Mouse (Mus musculus): ENCODE measurements at regions not wholly inside any gene's neighbourhood (a gene's known extent, or its start where the extent isn't known, plus 50 kb on each side); places are given as distances from the start of the nearest gene placed in this dataset.

DNA sequence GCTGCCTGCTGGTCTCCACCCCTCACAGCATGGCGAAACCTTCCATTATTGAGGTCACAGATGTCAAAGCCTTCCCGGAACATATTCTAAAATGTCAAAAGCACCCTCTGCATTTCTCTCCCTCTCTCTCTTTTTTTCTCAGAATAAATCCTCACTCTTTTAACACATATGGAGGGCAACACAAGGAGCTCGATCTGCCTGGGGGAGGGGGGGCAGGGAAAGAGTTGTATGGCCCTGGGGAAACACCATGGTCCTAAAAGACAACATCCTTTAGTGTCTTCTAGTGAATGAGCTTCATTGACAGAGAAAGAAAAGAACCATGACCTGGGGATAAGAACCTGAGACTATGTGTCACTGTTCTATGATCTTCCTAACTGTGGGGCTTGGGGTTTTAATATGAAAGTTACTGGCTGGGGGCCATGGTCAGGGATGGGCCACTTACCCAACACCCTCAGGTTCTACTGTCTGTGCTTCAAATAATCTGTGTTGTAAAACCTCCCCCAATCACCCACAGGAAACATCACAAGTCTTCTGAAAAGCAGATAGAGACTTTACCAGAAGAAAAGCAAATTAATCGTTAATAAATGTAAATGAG is 223.0 kb downstream of the Rnf144a start:
- WGBS: 33% methylated on average over 4 of the region's 4 CpGs

DNA sequence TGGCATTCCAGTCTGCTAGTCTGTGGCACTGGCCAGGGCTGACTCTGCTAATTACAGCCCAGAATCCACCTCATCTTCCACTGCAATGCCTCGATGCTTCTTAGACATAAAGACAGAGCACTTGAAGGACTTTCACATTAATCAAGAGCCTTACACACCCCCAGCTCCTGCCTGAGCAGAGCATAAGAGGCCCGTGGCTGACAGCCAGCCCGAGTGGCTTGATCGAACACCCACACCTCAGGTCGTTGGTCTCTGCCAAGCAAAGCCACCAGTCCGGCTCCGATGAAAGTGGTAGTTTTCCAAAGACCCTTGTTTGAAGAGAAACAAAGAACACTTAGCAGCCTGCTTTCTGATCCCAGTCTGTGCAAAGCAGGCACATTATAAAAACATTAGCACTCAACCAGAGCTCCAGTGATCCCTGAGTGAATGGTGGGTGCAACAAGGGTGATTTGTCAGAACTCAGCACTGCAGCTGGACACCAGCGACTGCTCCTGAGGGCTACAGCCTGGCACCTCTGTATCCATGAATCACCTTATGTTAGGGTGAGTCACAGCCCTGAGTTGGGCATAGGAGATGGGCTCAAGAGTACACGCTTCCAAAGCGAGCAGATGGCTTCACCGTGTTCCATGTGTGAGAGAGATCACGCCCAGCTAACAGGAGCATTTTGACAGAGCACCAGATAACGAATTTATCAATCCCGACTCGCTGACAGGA is 223.6 kb downstream of the Rnf144a start:
- no peak for TF ChIP-seq CTCF (IDR thresholded peaks at IDR 0.05; ENCODE audit: low read depth)
- Histone ChIP-seq H3K27ac (peak overlapping the region; percentile 51), H3K27me3 (ENCODE audit: insufficient read depth, low read length) (no peaks in the 10 kb centered on the region), H3K9ac (replicated peaks; ENCODE audit: low read length) (no peak overlapping the region), H3K4me3 (ENCODE audit: low read length) (no peak overlapping the region), H3K4me1 (ENCODE audit: insufficient read depth, low read length) (peaks cover 5% of the 10 kb centered on the region; the same call in 1 of the 2 replicates), H3K4me2 (ENCODE audit: low read depth, low read length) (no peak overlapping the region), H3K9me3 (ENCODE audit: low read length) (no peaks in the 10 kb centered on the region), H3K36me3 (ENCODE audit: insufficient read depth, low read length) (no peaks in the 10 kb centered on the region)
- peak; percentile 73; the same call in 1 of the 2 replicates for ATAC-seq
- 16% methylated on average over 15 of the region's 15 CpGs for WGBS
- DNase-seq (ENCODE audit: low spot score): peak; percentile 71

More for the DNA sequence above, 223.0 kb downstream of the Rnf144a start:
- ATAC-seq (peak; percentile 24; the same call in 1 of the 2 replicates), DNase-seq (ENCODE audit: low spot score) (no peak)
- Histone ChIP-seq H3K4me3 (ENCODE audit: low read length) (no peak overlapping the region), H3K4me2 (ENCODE audit: low read depth, low read length) (no peak overlapping the region), H3K27ac (peak overlapping the region; percentile 51; the same call in 1 of the 2 replicates), H3K36me3 (ENCODE audit: insufficient read depth, low read length) (no peaks in the 10 kb centered on the region), H3K27me3 (ENCODE audit: insufficient read depth, low read length) (no peaks in the 10 kb centered on the region), H3K4me1 (ENCODE audit: insufficient read depth, low read length) (peaks cover 5% of the 10 kb centered on the region; the same call in 1 of the 2 replicates), H3K9ac (replicated peaks; ENCODE audit: low read length) (no peak overlapping the region), H3K9me3 (ENCODE audit: low read length) (no peaks in the 10 kb centered on the region)
- no peak for TF ChIP-seq CTCF (IDR thresholded peaks at IDR 0.05; ENCODE audit: low read depth)

DNA sequence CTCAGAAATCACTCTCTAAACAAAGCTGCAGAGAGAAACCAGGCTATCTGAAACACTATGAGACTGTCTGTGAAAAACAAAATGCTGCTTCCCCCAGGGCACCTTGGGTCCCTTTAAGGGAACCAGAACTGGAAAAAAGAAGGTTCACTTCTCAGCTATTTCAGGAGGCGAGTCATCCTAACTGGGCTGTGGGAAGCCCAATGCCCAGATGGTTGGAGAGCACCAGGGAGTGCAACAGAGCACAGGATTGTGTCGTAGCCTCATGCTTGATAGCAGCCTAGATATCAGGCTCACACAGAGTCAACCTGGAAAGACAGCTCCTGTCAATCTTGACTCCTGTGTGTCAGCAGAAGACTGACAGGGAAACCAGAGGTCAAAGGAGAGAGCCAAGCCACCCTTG is 226.1 kb downstream of the Rnf144a start:
- Histone ChIP-seq H3K9me3 (ENCODE audit: low read length) (no peaks in the 10 kb centered on the region), H3K9ac (replicated peaks; ENCODE audit: low read length) (no peak overlapping the region), H3K27me3 (ENCODE audit: insufficient read depth, low read length) (no peaks in the 10 kb centered on the region), H3K36me3 (ENCODE audit: insufficient read depth, low read length) (no peaks in the 10 kb centered on the region), H3K4me1 (ENCODE audit: insufficient read depth, low read length) (peaks cover 5% of the 10 kb centered on the region; the same call in 1 of the 2 replicates), H3K4me3 (ENCODE audit: low read length) (no peak overlapping the region), H3K27ac (no peak overlapping the region), H3K4me2 (ENCODE audit: low read depth, low read length) (no peak overlapping the region)
- DNase-seq (ENCODE audit: low spot score) (no peak), ATAC-seq (no peak)
- 77% methylated on average over 2 of the region's 2 CpGs for WGBS
- TF ChIP-seq CTCF (IDR thresholded peaks at IDR 0.05; ENCODE audit: low read depth): no peak

DNA sequence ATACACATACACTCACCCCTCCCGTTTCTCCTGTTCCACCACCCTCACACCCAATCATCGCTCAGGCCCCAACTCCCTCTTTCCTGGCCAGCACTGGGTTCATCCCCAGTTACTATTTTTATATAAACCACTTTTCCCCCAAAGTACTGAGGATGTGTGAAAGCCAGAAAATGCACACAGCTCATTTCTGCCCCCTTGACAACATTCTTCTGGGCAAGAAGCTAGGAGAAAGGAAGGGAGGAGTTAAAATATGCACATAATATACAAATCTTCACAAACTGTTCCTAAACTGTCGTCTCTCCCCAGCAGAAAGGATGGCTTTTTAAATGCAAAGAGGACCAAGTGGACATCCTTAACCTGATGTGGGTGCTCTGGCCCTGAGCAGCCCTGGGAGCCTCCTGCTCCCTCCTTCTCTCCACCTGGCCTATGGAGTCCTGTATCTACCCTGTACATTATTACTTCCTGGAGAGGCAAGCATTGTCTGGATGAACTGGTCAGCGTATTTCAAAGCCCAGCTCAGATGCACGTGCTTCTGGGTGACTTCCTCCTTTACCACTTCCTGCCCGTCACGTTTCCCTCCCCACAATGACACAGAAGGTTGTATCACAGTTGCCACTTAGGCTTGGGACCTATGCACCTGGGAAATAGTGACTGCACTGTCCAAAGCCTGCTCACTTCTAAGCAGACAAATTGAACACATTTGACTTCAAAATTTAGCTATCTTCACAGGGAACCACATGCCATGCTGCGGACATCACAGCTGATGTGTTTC is 227.8 kb downstream of the Rnf144a start:
- ATAC-seq (no peak), DNase-seq (ENCODE audit: low spot score) (no peak)
- no peaks in the 10 kb centered on the region for H3K27me3 ChIP-seq (ENCODE audit: insufficient read depth, low read length)
- H3K4me3 ChIP-seq (ENCODE audit: low read length): no peak overlapping the region
- WGBS: 90% methylated on average over 8 of the region's 8 CpGs
- no peak overlapping the region for H3K27ac ChIP-seq
- H3K4me1 ChIP-seq (ENCODE audit: insufficient read depth, low read length): peaks cover 5% of the 10 kb centered on the region; the same call in 1 of the 2 replicates
- H3K9ac ChIP-seq (replicated peaks; ENCODE audit: low read length): no peak overlapping the region
- TF ChIP-seq CTCF (IDR thresholded peaks at IDR 0.05; ENCODE audit: low read depth): no peak
- H3K4me2 ChIP-seq (ENCODE audit: low read depth, low read length): no peak overlapping the region
- no peaks in the 10 kb centered on the region for H3K36me3 ChIP-seq (ENCODE audit: insufficient read depth, low read length)
- no peaks in the 10 kb centered on the region for H3K9me3 ChIP-seq (ENCODE audit: low read length)

DNA sequence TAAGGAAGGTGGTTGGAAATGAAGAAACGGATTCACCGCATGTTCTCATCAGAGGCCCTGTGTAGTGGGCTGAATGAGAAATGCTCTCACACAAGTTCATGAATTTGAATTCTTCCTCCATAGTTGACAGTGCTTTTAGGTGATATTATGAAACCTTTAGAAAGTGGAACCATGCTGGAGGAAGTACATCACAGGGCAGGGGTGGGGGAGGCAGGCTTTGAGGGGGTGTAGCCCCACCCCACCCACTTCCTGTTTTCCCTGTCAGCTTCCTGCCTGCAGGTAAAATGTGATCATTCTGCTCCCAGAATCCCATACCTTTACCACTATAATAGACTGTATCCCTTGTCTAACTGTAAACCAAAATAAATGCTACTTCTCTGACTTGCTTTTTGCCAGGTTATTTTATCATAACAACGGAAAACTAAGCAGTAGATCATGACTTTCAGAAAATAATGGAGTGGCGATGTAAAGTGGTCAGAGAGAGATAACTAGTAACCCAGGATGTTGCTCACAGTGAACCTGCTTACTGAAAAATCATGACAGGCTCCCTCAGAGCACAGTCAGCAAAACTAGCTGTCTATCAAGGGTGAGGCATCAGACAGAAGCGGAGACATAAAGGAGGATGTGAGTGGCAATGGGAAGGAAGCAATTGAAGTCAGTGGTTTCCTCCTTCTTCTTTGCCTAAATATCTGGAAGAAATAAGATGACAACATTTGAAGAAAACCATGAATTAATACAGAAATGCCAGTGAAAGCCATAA is 230.2 kb downstream of the Rnf144a start:
- no peak overlapping the region for H3K4me2 ChIP-seq (ENCODE audit: low read depth, low read length)
- no peak overlapping the region for H3K4me3 ChIP-seq (ENCODE audit: low read length)
- H3K4me1 ChIP-seq (ENCODE audit: insufficient read depth, low read length): no peaks in the 10 kb centered on the region
- H3K9me3 ChIP-seq (ENCODE audit: low read length): no peaks in the 10 kb centered on the region
- H3K36me3 ChIP-seq (ENCODE audit: insufficient read depth, low read length): no peaks in the 10 kb centered on the region
- TF ChIP-seq CTCF (IDR thresholded peaks at IDR 0.05; ENCODE audit: low read depth): no peak
- H3K27ac ChIP-seq: no peak overlapping the region
- ATAC-seq (no peak), DNase-seq (ENCODE audit: low spot score) (no peak)
- no peaks in the 10 kb centered on the region for H3K27me3 ChIP-seq (ENCODE audit: insufficient read depth, low read length)
- no peak overlapping the region for H3K9ac ChIP-seq (replicated peaks; ENCODE audit: low read length)
- 94% methylated on average over 5 of the region's 5 CpGs for WGBS

DNA sequence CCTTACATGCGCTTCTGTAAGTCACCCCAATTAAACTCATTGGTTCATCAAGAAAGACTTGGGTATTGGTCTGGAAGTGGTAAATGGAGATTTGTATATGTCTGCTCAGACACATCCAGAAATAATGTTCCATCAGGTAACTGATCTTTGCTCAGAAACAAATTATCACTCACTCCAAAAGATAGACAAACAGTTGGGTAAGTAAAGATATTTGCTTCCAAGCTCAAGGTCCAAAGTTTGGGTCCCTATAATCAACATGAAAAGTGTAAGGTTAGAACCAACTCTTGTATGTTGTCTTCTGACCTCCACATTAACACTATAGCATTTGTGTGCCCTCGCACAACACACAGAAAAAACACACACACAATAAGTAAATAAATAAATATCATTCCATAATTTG is 232.0 kb downstream of the Rnf144a start:
- WGBS: 95% methylated on average over 2 of the region's 2 CpGs
- no peak overlapping the region for H3K9ac ChIP-seq (replicated peaks; ENCODE audit: low read length)
- no peak overlapping the region for H3K4me2 ChIP-seq (ENCODE audit: low read depth, low read length)
- no peaks in the 10 kb centered on the region for H3K27me3 ChIP-seq (ENCODE audit: insufficient read depth, low read length)
- no peak overlapping the region for H3K4me3 ChIP-seq (ENCODE audit: low read length)
- no peaks in the 10 kb centered on the region for H3K36me3 ChIP-seq (ENCODE audit: insufficient read depth, low read length)
- no peaks in the 10 kb centered on the region for H3K4me1 ChIP-seq (ENCODE audit: insufficient read depth, low read length)
- DNase-seq (ENCODE audit: low spot score): no peak
- no peaks in the 10 kb centered on the region for H3K9me3 ChIP-seq (ENCODE audit: low read length)
- no peak for ATAC-seq
- H3K27ac ChIP-seq: no peak overlapping the region
- TF ChIP-seq CTCF (IDR thresholded peaks at IDR 0.05; ENCODE audit: low read depth): no peak
